Mouse (Mus musculus) CH12.LX (cell line): ENCODE results near the gene Acot7. TPM values are rescaled to one million over a fixed set of nuclear protein-coding genes. Genes with fewer than 3 reads are reported as not detected.

Experiments used
- DNase-seq: peaks from one replicate; pipeline ENCODE4 v3.0.0-alpha.2; 2013; ENCODE audit errors: extremely low read depth
- H3K27ac ChIP-seq: 2 replicates; pipeline ENCODE4 v1.5.1; 2012; ENCODE audit warnings: low read depth, mild to moderate bottlenecking, control low read depth, moderate library complexity; ENCODE audit not compliant: insufficient read depth
- H3K27me3 ChIP-seq: replicated peaks from 2 replicates; pipeline ENCODE3; 2012; ENCODE audit warnings: inconsistent platforms
- H3K36me3 ChIP-seq, 2 experiments: replicated peaks in 1 of 2; 2 replicates each; pipeline versions ENCODE3 to v1.6.1; 2012; ENCODE audit warnings: inconsistent platforms in 1 of 2, low read length in 1 of 2, mild to moderate bottlenecking in 1 of 2, mixed read lengths in 1 of 2, moderate library complexity in 1 of 2; ENCODE audit not compliant: control insufficient read depth in 1 of 2, insufficient read depth in 1 of 2
- H3K4me1 ChIP-seq, 2 experiments: 2 replicates each; pipeline ENCODE4 v1.6.1; 2012; ENCODE audit warnings: inconsistent platforms in 1 of 2, moderate library complexity in 1 of 2; ENCODE audit not compliant: insufficient read depth in 2 of 2, control insufficient read depth in 1 of 2
- H3K4me2 ChIP-seq: 2 replicates; pipeline ENCODE4 v1.6.1; 2012; ENCODE audit warnings: low read depth, mild to moderate bottlenecking, control low read depth; ENCODE audit not compliant: poor library complexity, insufficient read depth, severe bottlenecking
- H3K4me3 ChIP-seq, 3 experiments: fragments of 150-350 bp in 1 of 3; sonication (generic) in 1 of 3; replicated peaks in 1 of 3; 2 replicates each; pipeline versions ENCODE3 to v1.5.1; 2011 to 2012; ENCODE audit warnings: low read depth in 2 of 3, low read length in 2 of 3, mild to moderate bottlenecking in 2 of 3, moderate library complexity in 2 of 3, control low read depth in 1 of 3, improper control_type of control experiment in 1 of 3, inconsistent platforms in 1 of 3, mixed read lengths in 1 of 3; ENCODE audit not compliant: poor library complexity in 1 of 3
- H3K79me2 ChIP-seq: replicated peaks from 2 replicates; pipeline ENCODE4 v1.6.1; 2012; ENCODE audit warnings: mild to moderate bottlenecking, moderate library complexity; ENCODE audit not compliant: control insufficient read depth, poor library complexity, insufficient read depth, severe bottlenecking; ENCODE audit errors: extremely low read depth
- H3K9ac ChIP-seq: 2 replicates; pipeline ENCODE4 v1.6.1; 2012; ENCODE audit warnings: low read depth, mild to moderate bottlenecking, control low read depth, moderate library complexity; ENCODE audit not compliant: insufficient read depth
- H3K9me3 ChIP-seq: replicated peaks from 2 replicates; pipeline ENCODE3; 2012; ENCODE audit warnings: low read length, inconsistent platforms, mixed read lengths
- CHD1 ChIP-seq: IDR thresholded peaks from 2 replicates; pipeline ENCODE4 v1.6.1; 2012; ENCODE audit warnings: low read depth, low read length, improper control_type of control experiment, inconsistent platforms
- EP300 ChIP-seq: IDR thresholded peaks from 2 replicates; pipeline ENCODE4 v1.6.1; 2011; ENCODE audit warnings: low read length, improper control_type of control experiment
- ETS1 ChIP-seq: conservative IDR thresholded peaks from 2 replicates; pipeline ENCODE4 v1.6.1; 2012; ENCODE audit warnings: low read depth, mild to moderate bottlenecking, inconsistent platforms, low read length, improper control_type of control experiment, moderate library complexity
- GABPA ChIP-seq: IDR thresholded peaks from 2 replicates; pipeline ENCODE4 v1.6.1; 2012; ENCODE audit warnings: low read depth, low read length, improper control_type of control experiment, inconsistent platforms; ENCODE audit not compliant: insufficient replicate concordance
- MAFK ChIP-seq: IDR thresholded peaks from 2 replicates; pipeline ENCODE4 v1.6.1; 2011; ENCODE audit warnings: low read length, improper control_type of control experiment; ENCODE audit not compliant: insufficient replicate concordance
- MXI1 ChIP-seq: IDR thresholded peaks from 2 replicates; pipeline ENCODE4 v1.6.1; 2011; ENCODE audit warnings: mild to moderate bottlenecking, low read depth, low read length, improper control_type of control experiment
- MYC ChIP-seq: IDR thresholded peaks from 2 replicates; pipeline ENCODE4 v1.6.1; 2011; ENCODE audit warnings: low read depth, mild to moderate bottlenecking, improper control_type of control experiment, low read length
- PAX5 ChIP-seq: IDR thresholded peaks from 2 replicates; pipeline ENCODE4 v1.6.1; 2012; ENCODE audit warnings: low read length, inconsistent platforms, mixed read lengths
- SMC3 ChIP-seq: IDR thresholded peaks from 2 replicates; pipeline ENCODE4 v1.6.1; 2011; ENCODE audit warnings: low read depth, low read length, improper control_type of control experiment
- TCF12 ChIP-seq: IDR thresholded peaks from 2 replicates; pipeline ENCODE4 v1.6.1; 2014; ENCODE audit warnings: low read depth, mild to moderate bottlenecking, inconsistent platforms, low read length, improper control_type of control experiment
- UBTF ChIP-seq: IDR thresholded peaks from 2 replicates; pipeline ENCODE4 v1.6.1; 2012; ENCODE audit warnings: low read depth, mild to moderate bottlenecking, inconsistent platforms, low read length, improper control_type of control experiment, moderate library complexity
- ZKSCAN1 ChIP-seq: IDR thresholded peaks from 2 replicates; pipeline ENCODE4 v1.6.1; 2012; ENCODE audit warnings: low read depth, inconsistent platforms, low read length, improper control_type of control experiment, borderline replicate concordance
- ZMIZ1 ChIP-seq: IDR thresholded peaks from 2 replicates; pipeline ENCODE4 v1.6.1; 2012; ENCODE audit warnings: low read depth, mild to moderate bottlenecking, inconsistent platforms, low read length, improper control_type of control experiment
- dilution Hi-C: fragments of 300-500 bp; cut with MboI; formaldehyde crosslinking; loops from 2 replicates; pipeline ENCODE4 v1.14.3; 2020; ENCODE audit warnings: low sequenced_read_pairs; ENCODE audit not compliant: extremely low pct_unique_long_range_greater_than_20kb, extremely low pct_ligation_motif_present
- in situ Hi-C: fragments of 300-500 bp; cut with MboI; formaldehyde crosslinking; loops from 3 replicates; pipeline ENCODE4 v1.14.3; 2019; ENCODE audit warnings: low sequenced_read_pairs, low pct_ligation_motif_present, low pct_unique_long_range_greater_than_20kb, mixed read lengths
- polyA plus RNA-seq: library from polyadenylated mRNA; unstranded; fragments of >175 nt; gene quantifications from 2 replicates; pipeline ENCODE4 v1.2.1, GENCODE M21; 2012; ENCODE audit warnings: low read depth; ENCODE audit not compliant: insufficient read length
- total RNA-seq, 2 experiments: library from RNA; depleted of rRNA; stranded (reverse); fragments of 300-350 nt in 1 of 2; fragments of >200 nt in 1 of 2; gene quantifications; 2 replicates each; pipeline ENCODE4 v1.2.3; 2012 to 2014

Gene Acot7
- total and polyA plus RNA-seq, 3 experiments, result 29.0 to 71.1 (median 61.6) TPM

- dilution Hi-C loops (no loop called here), in situ Hi-C loops (no loop called here)
- Histone ChIP-seq H3K4me2 (no peak overlapping the region), H3K4me1 (peaks cover 32 to 80% of the 10 kb centered on the region in 2 experiments), H3K27ac (no peak overlapping the region), H3K27me3 (no peaks in the 10 kb centered on the region), H3K4me3 (no peak overlapping the region), H3K36me3 (peaks cover 0 to 11% of the 10 kb centered on the region in 2 experiments), H3K9ac (no peak overlapping the region), H3K9me3 (peaks cover 4% of the 10 kb centered on the region), H3K79me2 (no peaks in the 10 kb centered on the region)
- TF ChIP-seq UBTF (no peak), SMC3 (no peak), ZKSCAN1 (no peak), ZMIZ1 (no peak), TCF12 (no peak), CHD1 (no peak), GABPA (no peak), MYC (no peak), ETS1 (no peak), PAX5 (no peak), MXI1 (no peak), EP300 (no peak), MAFK (no peak)
- DNase-seq, result no peak
Measured at GRCm38 (mm10) chr4:152189071-152189470, 11.1 kb downstream of the Acot7 start.

- peak overlapping the region in 1 of 3 experiments; percentile 38 for H3K4me3 ChIP-seq
- H3K9ac ChIP-seq, result no peak overlapping the region
- H3K9me3 ChIP-seq, result peaks cover 4% of the 10 kb centered on the region
- H3K4me2 ChIP-seq, result 0 out of 2 replicates have a peak overlapping the region, but pooled peaks have one; percentile 17
- 0 out of 2 replicates have a peak overlapping the region, but pooled peaks have one; percentile 23 for H3K27ac ChIP-seq
- in situ Hi-C loops, result no loop called here
- TF ChIP-seq GABPA (no peak), MAFK (no peak), ETS1 (no peak)
- dilution Hi-C loops, result no loop called here
- H3K79me2 ChIP-seq, result no peaks in the 10 kb centered on the region
- DNase-seq, result no peak
- peaks cover 32 to 82% of the 10 kb centered on the region in 2 experiments for H3K4me1 ChIP-seq
- H3K27me3 ChIP-seq, result no peaks in the 10 kb centered on the region
- peaks cover 0 to 13% of the 10 kb centered on the region in 2 experiments for H3K36me3 ChIP-seq
Measured at GRCm38 (mm10) chr4:152189691-152190090, 11.8 kb downstream of the Acot7 start.
